Mouse (Mus musculus): Measurements from ENCODE around the gene Mitd1. TPM values are rescaled to one million over a fixed set of nuclear protein-coding genes. Genes with fewer than 3 reads are reported as not detected.

Gene Mitd1
- polyA plus RNA-seq, 1 experiment, result 16.9 TPM

GRCm38 (mm10) chr1:37846878-37847277 lies 43.3 kb downstream of the Mitd1 start:
- TF ChIP-seq CTCF (IDR thresholded peaks at IDR 0.05; ENCODE audit: extremely low read depth, insufficient read depth, low read length) (no peak), POLR2A (IDR thresholded peaks at IDR 0.05; ENCODE audit: extremely low read depth, insufficient read depth, low read length) (no peak)
- H3K4me3 ChIP-seq (ENCODE audit: insufficient read depth, low read length), result no peak overlapping the region
- no peak overlapping the region for H3K27ac ChIP-seq (ENCODE audit: insufficient read depth, low read length)
- no peaks in the 10 kb centered on the region for H3K4me1 ChIP-seq (ENCODE audit: control insufficient read depth, insufficient read depth, low read length)

DNA sequence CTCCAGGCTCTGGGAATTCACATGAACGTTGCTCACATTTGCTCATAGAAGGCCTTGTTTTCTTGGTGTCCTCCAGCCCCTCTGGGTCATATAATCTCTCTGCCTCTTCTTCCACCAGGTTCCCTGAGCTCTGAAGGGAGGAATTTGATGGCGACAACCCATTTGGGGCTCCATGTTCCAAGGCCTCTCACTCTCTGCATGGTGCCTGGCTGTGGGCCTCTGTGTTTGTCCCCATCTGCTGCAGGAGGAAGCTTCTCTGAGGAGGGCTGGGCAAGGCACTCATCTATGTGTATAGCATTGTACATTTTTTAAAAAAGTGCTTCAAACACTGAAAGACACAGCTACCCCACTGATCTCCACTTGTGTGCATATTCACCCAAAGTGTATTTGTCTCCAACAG lies 58.5 kb downstream of the Mitd1 start:
- Histone ChIP-seq H3K4me1 (ENCODE audit: control insufficient read depth, insufficient read depth, low read length) (no peaks in the 10 kb centered on the region), H3K27ac (ENCODE audit: insufficient read depth, low read length) (no peak overlapping the region), H3K4me3 (ENCODE audit: insufficient read depth, low read length) (no peak overlapping the region)
- no peak for TF ChIP-seq CTCF (IDR thresholded peaks at IDR 0.05; ENCODE audit: extremely low read depth, insufficient read depth, low read length)
- no peak for TF ChIP-seq POLR2A (IDR thresholded peaks at IDR 0.05; ENCODE audit: extremely low read depth, insufficient read depth, low read length)

Other genes starting within 250 kb of the Mitd1 start
- gene 2010300C02Rik, start 170.3 kb downstream of the Mitd1 start, polyA plus RNA-seq (2012; rRNA removed), result 142 and 171 TPM in 2 replicates
- 13.2 and 14.0 TPM in 2 replicates for gene Tsga10, start 24.0 kb downstream of the Mitd1 start, polyA plus RNA-seq (2012; rRNA removed)
- 8.1 and 8.5 TPM in 2 replicates for gene Lipt1, start 18.7 kb downstream of the Mitd1 start, polyA plus RNA-seq (2012; rRNA removed)
- gene Mrpl30, start 66 bp upstream of the Mitd1 start, polyA plus RNA-seq (2012; rRNA removed), result 142 and 149 TPM in 2 replicates
- 0.04 TPM in 2 replicates for gene Lyg2, start 26.1 kb upstream of the Mitd1 start, polyA plus RNA-seq (2012; rRNA removed)
- gene Lyg1, start 67.3 kb upstream of the Mitd1 start, polyA plus RNA-seq (2012; rRNA removed), result not detected in 2 replicates
- gene Txndc9, start 107.5 kb upstream of the Mitd1 start, polyA plus RNA-seq (2012; rRNA removed), result 43.8 and 46.7 TPM in 2 replicates
- 18.3 and 19.1 TPM in 2 replicates for gene Eif5b, start 107.6 kb upstream of the Mitd1 start, polyA plus RNA-seq (2012; rRNA removed)
- 25.2 and 25.7 TPM in 2 replicates for gene Rev1, start 239.4 kb upstream of the Mitd1 start, polyA plus RNA-seq (2012; rRNA removed)